Mouse (Mus musculus) cerebellum, postnatal 14 days (tissue): Measurements from ENCODE around the gene Sec14l5.

ENCODE experiments used
- DNase-seq, 2 experiments: peaks; one replicate each; pipeline ENCODE4 v3.0.0; 2021; ENCODE audit warnings: mixed read lengths in 2 of 2

The Sec14l5 gene

GRCm38 (mm10) chr16:5147037-5147385 lies at the start of gene Sec14l5:
TSS of gene Sec14l5 (plus strand) at chr16:5147109.
- no peak for DNase-seq

GRCm38 (mm10) chr16:5101000-5101399 lies 45.9 kb upstream of the Sec14l5 start:
- peak; percentile 92 to 93 for DNase-seq

- DNase-seq, result no peak
Observed at GRCm38 (mm10) chr16:5109877-5110276, 37.0 kb upstream of the Sec14l5 start.

- DNase-seq, result no peak
Observed at GRCm38 (mm10) chr16:5111021-5111420, 35.9 kb upstream of the Sec14l5 start.

GRCm38 (mm10) chr16:5113002-5113550 lies 33.8 kb upstream of the Sec14l5 start:
- peak; percentile 33 to 38 for DNase-seq

GRCm38 (mm10) chr16:5113582-5113981 lies 33.3 kb upstream of the Sec14l5 start:
- DNase-seq, result no peak

- DNase-seq, result no peak
Observed at GRCm38 (mm10) chr16:5119385-5119784, 27.5 kb upstream of the Sec14l5 start.

- no peak for DNase-seq
Observed at GRCm38 (mm10) chr16:5119845-5120244, 27.1 kb upstream of the Sec14l5 start.

- DNase-seq, result no peak
Observed at GRCm38 (mm10) chr16:5123476-5123875, 23.4 kb upstream of the Sec14l5 start.

GRCm38 (mm10) chr16:5130196-5130595 lies 16.7 kb upstream of the Sec14l5 start:
- DNase-seq, result no peak

- no peak for DNase-seq
Observed at GRCm38 (mm10) chr16:5130766-5131165, 16.1 kb upstream of the Sec14l5 start.

GRCm38 (mm10) chr16:5131251-5131922 lies 15.5 kb upstream of the Sec14l5 start:
- no peak for DNase-seq

- DNase-seq, result peak; percentile 52 to 56
Observed at GRCm38 (mm10) chr16:5132401-5132801, 14.5 kb upstream of the Sec14l5 start, which contains the start of gene Ppl. TSS of gene Ppl (minus strand) at chr16:5132421.

- peak; percentile 49 to 59 for DNase-seq
Observed at GRCm38 (mm10) chr16:5134623-5135330, 12.1 kb upstream of the Sec14l5 start.

- DNase-seq, result no peak
Observed at GRCm38 (mm10) chr16:5135551-5136261, 11.2 kb upstream of the Sec14l5 start.

GRCm38 (mm10) chr16:5136505-5136904 lies 10.4 kb upstream of the Sec14l5 start:
- DNase-seq, result peak in 1 of 2 experiments; percentile 29

- DNase-seq, result no peak
Observed at GRCm38 (mm10) chr16:5137006-5137540, 9.8 kb upstream of the Sec14l5 start.

GRCm38 (mm10) chr16:5139741-5140140 lies 7.2 kb upstream of the Sec14l5 start:
- peak; percentile 55 to 63 for DNase-seq

- DNase-seq, result peak; percentile 91
Observed at GRCm38 (mm10) chr16:5145570-5145969, 1.3 kb upstream of the Sec14l5 start.

- DNase-seq, result peak; percentile 80 to 82
Observed at GRCm38 (mm10) chr16:5146367-5147036, 407 bp upstream of the Sec14l5 start.

GRCm38 (mm10) chr16:5150544-5150943 lies 3.6 kb downstream of the Sec14l5 start:
- DNase-seq, result no peak

GRCm38 (mm10) chr16:5153299-5154026 lies 6.6 kb downstream of the Sec14l5 start:
- no peak for DNase-seq
